Mouse (Mus musculus) kidney, adult 2 months (tissue): ENCODE measurements around the gene Dnajb13.

Source experiments
- CTCF ChIP-seq: fragments of 200-500 bp; conservative IDR thresholded peaks from 2 replicates; pipeline ENCODE4 v1.5.1; 2011; ENCODE audit warnings: low read depth, mild to moderate bottlenecking, control low read depth, low read length, moderate library complexity, mixed read lengths; ENCODE audit not compliant: insufficient read depth, insufficient read length
- POLR2A ChIP-seq: fragments of 200-500 bp; IDR thresholded peaks from one replicate; pipeline ENCODE4 v1.6.1; 2011; ENCODE audit warnings: low read depth, low read length, control low read depth

- TF ChIP-seq POLR2A (no peak), CTCF (no peak)
These were observed 32.9 kb upstream of the Dnajb13 start for GRCm38 (mm10) chr7:100547631-100548030.
